Comparison of ENCODE assay signal across 8 mouse cellular contexts in the genomic region with DNA sequence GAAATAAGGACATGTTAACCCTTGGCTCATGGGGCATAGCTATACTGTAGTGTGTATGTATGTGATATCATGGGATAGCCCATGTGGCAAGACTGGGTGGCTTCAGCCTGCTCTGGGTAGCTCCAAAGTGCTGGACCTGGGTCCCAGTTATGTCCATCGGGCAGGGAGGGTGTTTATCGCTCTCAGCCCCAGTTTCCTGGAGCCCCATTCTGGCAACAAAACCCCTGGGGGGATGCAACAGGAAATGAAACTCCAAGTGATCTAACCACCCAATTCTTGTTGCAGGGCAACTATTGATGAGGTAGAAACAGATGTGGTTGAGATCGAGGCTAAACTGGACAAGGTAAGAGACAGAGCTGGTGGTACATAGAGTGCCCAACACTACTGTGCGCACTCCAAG. TPM values are rescaled to one million over a fixed set of nuclear protein-coding genes. Genes with fewer than 3 reads are reported as not detected.
DNase-seq lines count a peak whose midpoint lies in the region; ATAC-seq and TF ChIP-seq lines count a peak whose summit lies in the region.

No protein-coding gene starts in this region.

- peak; percentile 2 for DNase-seq in adrenal gland, adult 2 months
- DNase-seq in adrenal gland, postnatal 25 days: no peak
- DNase-seq in hindbrain, embryonic 10.5 days (ENCODE audit: low spot score): no peak
- peak; percentile 31 for DNase-seq in testis, postnatal 10 days (ENCODE audit: low spot score)
- no peak for DNase-seq in testis, postnatal 14 days (ENCODE audit: low spot score)
- no peak for DNase-seq in embryo, embryonic 10 days (ENCODE audit: low spot score)

- H3K4me1 ChIP-seq in hindbrain, embryonic 13.5 days (replicated peaks): peaks cover 42% of the 10 kb centered on the region
- H3K4me1 ChIP-seq in hindbrain, embryonic 10.5 days (replicated peaks): peaks cover 37% of the 10 kb centered on the region

- H3K79me2 ChIP-seq in myocyte (ENCODE audit: control insufficient read depth, insufficient read depth): peaks cover 35% of the 10 kb centered on the region

- no peak overlapping the region for H3K9ac ChIP-seq in hindbrain, embryonic 13.5 days

- H3K4me2 ChIP-seq in hindbrain, embryonic 13.5 days: peak overlapping the region; percentile 99
- H3K4me2 ChIP-seq in myocyte (ENCODE audit: low read depth): peak overlapping the region; percentile 83

- no peak for ATAC-seq in hindbrain, embryonic 13.5 days (ENCODE audit: low FRiP score)

- H3K9me3 ChIP-seq in hindbrain, embryonic 13.5 days: no peaks in the 10 kb centered on the region
- H3K9me3 ChIP-seq in hindbrain, embryonic 10.5 days: no peaks in the 10 kb centered on the region

- no peak overlapping the region for H3ac ChIP-seq in myocyte (ENCODE audit: control insufficient read depth, insufficient read length)

- 0 out of 2 replicates have a peak overlapping the region, but pooled peaks have one; percentile 93 for H3K4me3 ChIP-seq in hindbrain, embryonic 13.5 days
- H3K4me3 ChIP-seq in hindbrain, embryonic 10.5 days: no peak overlapping the region
- H3K4me3 ChIP-seq in myocyte: peak overlapping the region; percentile 78

- no peak for TF ChIP-seq POLR2A in myocyte (IDR thresholded peaks at IDR 0.05; ENCODE audit: insufficient read length, low read depth)

- H3K36me3 ChIP-seq in hindbrain, embryonic 13.5 days: peaks cover 47% of the 10 kb centered on the region
- peaks cover 49% of the 10 kb centered on the region for H3K36me3 ChIP-seq in hindbrain, embryonic 10.5 days
- no peaks in the 10 kb centered on the region for H3K36me3 ChIP-seq in myocyte (ENCODE audit: control insufficient read depth, insufficient read depth)

- no peaks in the 10 kb centered on the region for H3K27me3 ChIP-seq in hindbrain, embryonic 13.5 days
- no peaks in the 10 kb centered on the region for H3K27me3 ChIP-seq in hindbrain, embryonic 10.5 days (ENCODE audit: insufficient read depth, poor library complexity, severe bottlenecking)
- no peaks in the 10 kb centered on the region for H3K27me3 ChIP-seq in myocyte (ENCODE audit: control insufficient read depth, insufficient read depth, insufficient read length)

- no peak overlapping the region for H3K27ac ChIP-seq in hindbrain, embryonic 13.5 days
- no peak overlapping the region for H3K27ac ChIP-seq in hindbrain, embryonic 10.5 days

- WGBS in hindbrain, embryonic 13.5 days: 92% methylated on average over 4 of the region's 4 CpGs
- WGBS in hindbrain, embryonic 10.5 days: 93% methylated on average over 4 of the region's 4 CpGs

TF ChIP-seq in myocyte, 11 proteins besides CTCF, POLR2A, EP300 and RAD21:
- TF ChIP-seq MYOG (IDR thresholded peaks at IDR 0.05; ENCODE audit: control insufficient read depth in 1 of 3, insufficient read depth in 1 of 3, insufficient read length in 2 of 3, low read depth in 2 of 3): no peak
- TF ChIP-seq USF1 (IDR thresholded peaks at IDR 0.05; ENCODE audit: low read depth): no peak
- TF ChIP-seq TCF12 (IDR thresholded peaks at IDR 0.05; ENCODE audit: insufficient read depth, poor library complexity, severe bottlenecking): no peak
- no peak for TF ChIP-seq CEBPB (IDR thresholded peaks at IDR 0.05; ENCODE audit: insufficient read depth, poor library complexity, severe bottlenecking)
- TF ChIP-seq REST (IDR thresholded peaks at IDR 0.05; ENCODE audit: insufficient read depth, insufficient read length): no peak
- no peak for TF ChIP-seq E2F4 (IDR thresholded peaks at IDR 0.05; ENCODE audit: insufficient read depth)
- no peak for TF ChIP-seq MAX (IDR thresholded peaks at IDR 0.05; ENCODE audit: low read depth)
- no peak for TF ChIP-seq POLR2AphosphoS2 (IDR thresholded peaks at IDR 0.05; ENCODE audit: insufficient read length, low read depth)

RNA-seq across cellular contexts. Expression of gene Acap3, which starts 4.2 kb away (rescaled TPM):
- total RNA-seq in adrenal gland, adult 2 months (2021): 10 to 100 TPM; 14.4 to 20.9 TPM
- polyA plus RNA-seq in adrenal gland, adult 2 months (2012; rRNA removed): 29.0 and 29.3 TPM in 2 replicates
- total RNA-seq in adrenal gland, postnatal 25 days (2021): 23.6 and 27.1 TPM in 2 replicates
- polyA plus RNA-seq in hindbrain, embryonic 13.5 days (2015; fragmentation: Nextera tagmentation; extraction: Ambion mirVana): 71.0 and 77.0 TPM in 2 replicates
- 32.2 and 41.4 TPM in 2 replicates for polyA plus RNA-seq in hindbrain, embryonic 10.5 days (2016; fragmentation: Nextera tagmentation; extraction: Ambion mirVana)
- polyA plus RNA-seq in myocyte (2012; fragmentation: generic; extraction: Trizol): 22.3 TPM

RNA-seq across cellular contexts. Expression of gene Pusl1, which starts 4.2 kb away (rescaled TPM):
- total RNA-seq in adrenal gland, adult 2 months (2021): 10 to 100 TPM; 21.8 to 28.4 TPM
- 118 and 119 TPM in 2 replicates for polyA plus RNA-seq in adrenal gland, adult 2 months (2012; rRNA removed)
- 36.3 and 38.8 TPM in 2 replicates for total RNA-seq in adrenal gland, postnatal 25 days (2021)
- polyA plus RNA-seq in hindbrain, embryonic 13.5 days (2015; fragmentation: Nextera tagmentation; extraction: Ambion mirVana): 52.6 and 54.8 TPM in 2 replicates
- 49.4 and 52.8 TPM in 2 replicates for polyA plus RNA-seq in hindbrain, embryonic 10.5 days (2016; fragmentation: Nextera tagmentation; extraction: Ambion mirVana)
- 19.1 TPM for polyA plus RNA-seq in myocyte (2012; fragmentation: generic; extraction: Trizol)

RNA-seq across cellular contexts. Expression of gene Ints11, which starts 26.5 kb away (rescaled TPM):
- total RNA-seq in adrenal gland, adult 2 months (2021): 10 to 100 TPM; 27.5 to 32.0 TPM
- 24.5 and 30.8 TPM in 2 replicates for polyA plus RNA-seq in adrenal gland, adult 2 months (2012; rRNA removed)
- 32.4 and 36.9 TPM in 2 replicates for total RNA-seq in adrenal gland, postnatal 25 days (2021)
- polyA plus RNA-seq in hindbrain, embryonic 13.5 days (2015; fragmentation: Nextera tagmentation; extraction: Ambion mirVana): 74.8 and 79.2 TPM in 2 replicates
- 103 and 104 TPM in 2 replicates for polyA plus RNA-seq in hindbrain, embryonic 10.5 days (2016; fragmentation: Nextera tagmentation; extraction: Ambion mirVana)
- 72.1 TPM for polyA plus RNA-seq in myocyte (2012; fragmentation: generic; extraction: Trizol)

RNA-seq across cellular contexts. Expression of gene Cptp, which starts 26.6 kb away (rescaled TPM):
- total RNA-seq in adrenal gland, adult 2 months (2021): 10 to 100 TPM; 18.7 to 21.1 TPM
- polyA plus RNA-seq in adrenal gland, adult 2 months (2012; rRNA removed): 29.4 and 37.1 TPM in 2 replicates
- 13.8 and 23.0 TPM in 2 replicates for total RNA-seq in adrenal gland, postnatal 25 days (2021)
- polyA plus RNA-seq in hindbrain, embryonic 13.5 days (2015; fragmentation: Nextera tagmentation; extraction: Ambion mirVana): 23.3 and 24.1 TPM in 2 replicates
- 22.0 and 24.8 TPM in 2 replicates for polyA plus RNA-seq in hindbrain, embryonic 10.5 days (2016; fragmentation: Nextera tagmentation; extraction: Ambion mirVana)
- 10.5 TPM for polyA plus RNA-seq in myocyte (2012; fragmentation: generic; extraction: Trizol)

RNA-seq across cellular contexts. Expression of gene Tas1r3, which starts 32.7 kb away (rescaled TPM):
- under 1 TPM; 0.32 to 0.35 TPM for total RNA-seq in adrenal gland, adult 2 months (2021)
- 0.56 and 0.62 TPM in 2 replicates for polyA plus RNA-seq in adrenal gland, adult 2 months (2012; rRNA removed)
- total RNA-seq in adrenal gland, postnatal 25 days (2021): 0.52 and 0.55 TPM in 2 replicates
- 0.47 and 0.57 TPM in 2 replicates for polyA plus RNA-seq in hindbrain, embryonic 13.5 days (2015; fragmentation: Nextera tagmentation; extraction: Ambion mirVana)
- polyA plus RNA-seq in hindbrain, embryonic 10.5 days (2016; fragmentation: Nextera tagmentation; extraction: Ambion mirVana): 0.37 and 0.41 TPM in 2 replicates
- 0.17 TPM for polyA plus RNA-seq in myocyte (2012; fragmentation: generic; extraction: Trizol)

Comparison
In these comparisons a context has a peak if more than half of its experiments do, and no peak if none do; other contexts are left out.
1. DNase-seq: peak in adrenal gland, adult 2 months (single experiment) and testis, postnatal 10 days (single experiment); none in adrenal gland, postnatal 25 days (single experiment), hindbrain, embryonic 10.5 days (single experiment), testis, postnatal 14 days (single experiment) and embryo, embryonic 10 days (single experiment).